Mouse (Mus musculus) left cerebral cortex, postnatal 14 days (tissue): ENCODE data around the gene Olfr12. TPM values are rescaled to one million over a fixed set of nuclear protein-coding genes. Genes with fewer than 3 reads are reported as not detected.

Experiments
- DNase-seq, 2 experiments: peaks; one replicate each; pipeline ENCODE4 v3.0.0; 2021 to 2022; ENCODE audit warnings: low spot score in 2 of 2, mixed read lengths in 1 of 2
- intact Hi-C: fragments of 180-260 bp; cut with DNase I; formaldehyde crosslinking; loops from one replicate; pipeline ENCODE4 v1.15.1; 2025
- long read RNA-seq, 2 experiments: library from polyadenylated mRNA; stranded (forward); transcript quantifications; one replicate each; pipeline ENCODE4 v2.0.0; 2021
- total RNA-seq, 2 experiments: library from RNA; stranded (reverse); gene quantifications; 2 replicates each; pipeline ENCODE4 v1.2.3; 2021

Olfr12 gene
- total RNA-seq, result not detected
- long read RNA-seq, experiment 1, result 0 reads
- long read RNA-seq, experiment 2, result 0 reads

GRCm38 (mm10) chr1:92617488-92617887, at the start of gene Olfr12:
TSS of gene Olfr12 (plus strand) at chr1:92617788.
- no peak for DNase-seq
- intact Hi-C loops, result loop anchor here (10.0 kb wide), 1 partner anchor 217 kb away; the partner anchor contains the start of gene Gpc1

- intact Hi-C loops, result no loop called here
Observed at GRCm38 (mm10) chr1:92571022-92571421, 46.6 kb upstream of the Olfr12 start, which contains the start of gene Olfr1413. TSS of gene Olfr1413 (plus strand) at chr1:92571322.

GRCm38 (mm10) chr1:92585479-92585878, 32.1 kb upstream of the Olfr12 start, which contains the start of gene Olfr1412:
TSS of gene Olfr1412 (plus strand) at chr1:92585779.
- DNase-seq, result no peak
- intact Hi-C loops, result no loop called here

More at GRCm38 (mm10) chr1:92571022-92571421, 46.6 kb upstream of the Olfr12 start, which contains the start of gene Olfr1413:
- no peak for DNase-seq

GRCm38 (mm10) chr1:92594111-92594510, 23.5 kb upstream of the Olfr12 start, which contains the start of gene Olfr1411:
TSS of gene Olfr1411 (plus strand) at chr1:92594411.
- DNase-seq, result no peak
- intact Hi-C loops, result no loop called here

GRCm38 (mm10) chr1:92596019-92596418, 21.6 kb upstream of the Olfr12 start:
- no peak for DNase-seq
- intact Hi-C loops, result no loop called here

- intact Hi-C loops, result no loop called here
- no peak for DNase-seq
Observed at GRCm38 (mm10) chr1:92605482-92605881, 12.1 kb upstream of the Olfr12 start, which contains the start of gene Olfr1410. TSS of gene Olfr1410 (plus strand) at chr1:92605782.

GRCm38 (mm10) chr1:92607711-92608110, 9.9 kb upstream of the Olfr12 start:
- intact Hi-C loops, result no loop called here
- DNase-seq, result no peak

- intact Hi-C loops, result loop anchor here (1.0 to 10.0 kb wide), 2 partner anchors 90 to 224 kb away; partner anchors contain the start of gene Gpc1
- peak; percentile 52 to 78 for DNase-seq
Observed at GRCm38 (mm10) chr1:92611008-92611407, 6.6 kb upstream of the Olfr12 start.

- intact Hi-C loops, result loop anchor here (10.0 kb wide), 1 partner anchor 222 kb away; the partner anchor contains the start of gene Gpc1
- no peak for DNase-seq
Observed at GRCm38 (mm10) chr1:92613175-92613574, 4.4 kb upstream of the Olfr12 start.

- DNase-seq, result peak; percentile 37 to 65
Observed at GRCm38 (mm10) chr1:92614516-92614915, 3.1 kb upstream of the Olfr12 start.

GRCm38 (mm10) chr1:92616046-92616445, 1.5 kb upstream of the Olfr12 start:
- DNase-seq, result no peak
- intact Hi-C loops, result loop anchor here (1.0 to 10.0 kb wide), 2 partner anchors 31 to 219 kb away; partner anchors contain the start of gene Gpc1

More at GRCm38 (mm10) chr1:92614516-92614915, 3.1 kb upstream of the Olfr12 start:
- intact Hi-C loops, result loop anchor here (10.0 kb wide), 1 partner anchor 220 kb away; the partner anchor contains the start of gene Gpc1

GRCm38 (mm10) chr1:92618360-92618759, 772 bp downstream of the Olfr12 start:
- intact Hi-C loops, result loop anchor here (10.0 kb wide), 1 partner anchor 216 kb away; the partner anchor contains the start of gene Gpc1

GRCm38 (mm10) chr1:92628227-92628626, 10.6 kb downstream of the Olfr12 start:
- DNase-seq, result no peak
- intact Hi-C loops, result no loop called here

More at GRCm38 (mm10) chr1:92618360-92618759, 772 bp downstream of the Olfr12 start:
- DNase-seq, result no peak

GRCm38 (mm10) chr1:92632196-92632595, 14.6 kb downstream of the Olfr12 start:
- DNase-seq, result no peak
- intact Hi-C loops, result no loop called here

- intact Hi-C loops, result no loop called here
- no peak for DNase-seq
Observed at GRCm38 (mm10) chr1:92632948-92633347, 15.4 kb downstream of the Olfr12 start.

- no peak for DNase-seq
- intact Hi-C loops, result no loop called here
Observed at GRCm38 (mm10) chr1:92633726-92634125, 16.1 kb downstream of the Olfr12 start.

GRCm38 (mm10) chr1:92634569-92634968, 17.0 kb downstream of the Olfr12 start:
- DNase-seq, result no peak
- intact Hi-C loops, result no loop called here

- intact Hi-C loops, result no loop called here
- no peak for DNase-seq
Observed at GRCm38 (mm10) chr1:92634976-92635599, 17.5 kb downstream of the Olfr12 start.

- no peak for DNase-seq
- intact Hi-C loops, result no loop called here
Observed at GRCm38 (mm10) chr1:92636015-92636414, 18.4 kb downstream of the Olfr12 start.

- intact Hi-C loops, result no loop called here
- no peak for DNase-seq
Observed at GRCm38 (mm10) chr1:92636676-92637075, 19.1 kb downstream of the Olfr12 start.
